Mouse (Mus musculus) ES-Bruce4 (cell line): ENCODE data around the gene Slc38a9.

ENCODE experiments used
- CTCF ChIP-seq: IDR thresholded peaks from one replicate; pipeline ENCODE4 v1.8.1; 2011; ENCODE audit warnings: low read depth, low read length
- EP300 ChIP-seq: IDR thresholded peaks from 2 replicates; pipeline ENCODE4 v1.6.1; 2011; ENCODE audit warnings: low read depth, low read length; ENCODE audit not compliant: insufficient read depth
- POLR2A ChIP-seq: IDR thresholded peaks from one replicate; pipeline ENCODE4 v1.8.1; 2011; ENCODE audit warnings: low read length; ENCODE audit not compliant: insufficient read depth

GRCm38 (mm10) chr13:112734906-112735713 lies 74.6 kb downstream of the Slc38a9 start:
- no peak for TF ChIP-seq CTCF
- TF ChIP-seq POLR2A: no peak
- no peak for TF ChIP-seq EP300
